Mouse (Mus musculus): ENCODE data around the gene Vmn1r16. TPM values are rescaled to one million over a fixed set of nuclear protein-coding genes. Genes with fewer than 3 reads are reported as not detected.
"Not testable (repeated sequence)": the region's sequence is repeated elsewhere in the genome, so short reads cannot be mapped to it uniquely, and the experiment has no call there.

The Vmn1r16 gene
- total RNA-seq (2015) (not detected in 2 replicates), total RNA-seq (2017) (not detected in 2 replicates)

DNA sequence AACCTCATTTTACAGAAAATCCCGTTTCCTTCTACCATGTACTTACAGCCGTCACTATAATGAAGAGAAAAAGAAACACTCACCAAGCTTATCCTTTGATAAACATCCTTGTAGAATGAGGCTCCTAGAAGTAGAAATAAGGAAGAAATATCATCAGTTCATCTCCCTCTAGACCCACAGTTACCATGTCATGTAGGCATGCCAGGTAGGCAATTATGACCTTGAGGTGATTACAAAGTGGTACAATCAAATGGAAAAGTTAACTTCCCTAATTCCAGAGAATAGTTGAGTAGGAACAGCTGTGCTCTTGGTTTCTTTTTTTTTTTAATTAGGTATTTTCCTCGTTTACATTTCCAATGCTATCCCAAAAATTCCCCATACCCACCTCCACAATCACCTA, at the start of gene Vmn1r16:
Gene Vmn1r16 (minus strand): TSS at position 101 of the 400 bp plus-strand sequence.
- no peak for ATAC-seq (replicated peaks; ENCODE audit: poor library complexity)

DNA sequence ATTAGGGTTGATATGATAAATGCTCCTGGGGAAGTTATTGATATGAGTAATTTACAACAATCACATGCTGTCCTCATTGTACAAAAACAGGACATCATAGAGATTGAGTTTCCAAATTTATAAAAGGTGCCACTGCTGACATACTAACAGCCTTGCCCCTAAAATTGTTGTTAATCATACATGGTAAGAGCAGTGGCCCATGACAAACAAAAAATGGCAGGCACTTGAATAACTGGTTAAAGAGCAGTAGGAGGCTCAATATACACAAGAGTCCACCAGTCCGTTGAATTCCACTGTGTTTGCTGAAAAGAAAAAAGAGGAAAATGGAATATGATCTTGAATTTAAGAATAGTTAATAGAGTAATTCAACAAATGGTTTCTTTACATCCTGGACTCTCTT, 38.2 kb upstream of the Vmn1r16 start:
- no peak for ATAC-seq (replicated peaks; ENCODE audit: poor library complexity)

DNA sequence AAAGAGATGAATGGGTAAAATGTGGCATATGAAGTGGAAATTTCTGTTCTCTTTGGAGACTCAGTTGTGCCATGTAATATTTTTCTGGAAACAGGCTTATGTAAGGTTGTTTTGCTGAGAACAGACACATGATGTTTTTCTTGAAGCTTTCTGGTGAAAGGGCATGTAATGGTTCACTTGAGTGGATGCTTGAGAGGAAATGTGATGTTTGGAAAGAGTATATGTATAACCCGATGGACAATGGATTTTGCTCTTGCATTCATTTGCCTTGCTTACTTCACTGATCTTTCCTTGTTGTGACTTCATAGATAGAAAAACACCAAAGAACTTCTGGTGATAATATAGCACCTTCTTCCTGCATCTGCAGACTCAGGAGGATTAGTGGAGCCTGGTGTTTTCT, 36.6 kb upstream of the Vmn1r16 start:
- ATAC-seq (replicated peaks; ENCODE audit: poor library complexity) = not testable (repeated sequence)

DNA sequence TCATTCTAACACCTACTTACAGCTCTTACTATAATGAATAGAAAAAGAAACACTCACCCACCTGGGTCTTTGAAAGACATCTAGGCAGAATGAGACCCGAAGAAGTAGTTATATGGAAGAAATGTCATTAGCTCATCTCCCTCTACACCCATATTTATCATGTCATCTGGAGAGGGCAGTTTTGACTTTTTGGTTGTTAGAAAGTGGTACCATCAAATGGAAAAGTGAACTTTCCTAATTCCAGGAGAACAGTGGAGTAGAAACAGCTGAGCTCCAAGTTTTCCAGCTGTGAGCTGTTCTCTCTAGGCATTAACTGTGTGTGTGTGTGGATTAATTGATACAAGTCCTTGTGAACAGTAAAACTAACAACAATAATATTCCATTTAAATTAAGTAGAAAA, 34.3 kb upstream of the Vmn1r16 start, which contains the start of gene Vmn1r17:
Gene Vmn1r17 (minus strand): TSS at position 101 of the 400 bp plus-strand sequence.
- ATAC-seq (replicated peaks; ENCODE audit: poor library complexity) = no peak

DNA sequence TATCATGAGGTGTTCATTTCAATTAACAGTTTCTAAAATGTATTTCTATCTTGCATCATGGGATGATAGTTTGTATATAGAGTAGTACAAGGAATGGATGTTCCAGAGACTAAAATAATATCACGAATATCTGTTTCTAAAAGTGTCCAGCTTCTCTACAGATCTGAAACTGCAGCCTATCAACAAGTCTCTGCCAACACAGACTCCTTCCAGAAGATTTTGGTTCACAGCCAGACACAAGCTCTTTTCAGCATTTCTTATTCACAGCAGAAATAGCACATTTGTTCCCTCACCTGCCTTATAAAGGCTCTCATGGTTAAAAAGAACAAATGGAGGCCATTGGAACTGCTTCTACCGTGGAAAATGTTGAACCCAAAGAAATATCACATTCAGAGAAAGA, 27.6 kb upstream of the Vmn1r16 start:
- no peak for ATAC-seq (replicated peaks; ENCODE audit: poor library complexity)

DNA sequence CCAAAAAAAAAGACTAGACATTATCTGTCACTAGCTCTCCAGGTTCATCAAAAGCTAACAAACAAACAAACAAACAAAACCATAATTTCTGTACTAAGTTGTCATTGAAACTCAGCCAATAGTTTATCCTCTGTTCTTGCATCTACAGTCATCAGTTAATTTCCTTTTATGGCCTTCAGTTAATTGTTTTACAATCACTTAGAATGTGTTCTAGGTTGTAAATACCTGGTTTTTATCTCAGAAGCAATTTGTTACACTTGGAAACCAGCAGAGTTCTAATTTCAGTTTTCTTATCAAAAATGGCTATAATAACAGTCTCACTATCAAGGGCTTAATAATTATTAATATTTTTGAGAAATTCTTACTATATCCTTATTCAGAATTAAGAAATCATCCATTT, 3.1 kb downstream of the Vmn1r16 start:
- no peak for ATAC-seq (replicated peaks; ENCODE audit: poor library complexity)

DNA sequence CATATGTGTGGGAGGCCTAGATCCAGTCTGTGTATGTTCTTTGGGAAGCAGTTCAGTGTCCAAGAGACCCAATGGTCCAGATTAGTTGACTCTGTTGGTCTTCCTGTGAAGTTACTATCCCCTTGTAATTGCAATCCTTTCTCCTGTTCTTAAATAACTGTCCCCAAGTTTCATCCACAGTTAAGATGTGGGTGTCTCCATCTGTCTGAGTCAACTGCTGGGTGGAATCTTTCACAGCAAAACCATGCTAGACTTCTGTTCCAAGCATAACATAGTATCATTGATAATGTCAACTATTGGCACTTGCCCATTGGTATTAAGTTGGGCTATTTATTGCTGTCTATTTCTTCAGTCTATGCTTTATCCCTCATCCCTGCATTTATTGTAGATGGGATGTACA, 50.3 kb downstream of the Vmn1r16 start:
- ATAC-seq (replicated peaks; ENCODE audit: poor library complexity) = no peak

DNA sequence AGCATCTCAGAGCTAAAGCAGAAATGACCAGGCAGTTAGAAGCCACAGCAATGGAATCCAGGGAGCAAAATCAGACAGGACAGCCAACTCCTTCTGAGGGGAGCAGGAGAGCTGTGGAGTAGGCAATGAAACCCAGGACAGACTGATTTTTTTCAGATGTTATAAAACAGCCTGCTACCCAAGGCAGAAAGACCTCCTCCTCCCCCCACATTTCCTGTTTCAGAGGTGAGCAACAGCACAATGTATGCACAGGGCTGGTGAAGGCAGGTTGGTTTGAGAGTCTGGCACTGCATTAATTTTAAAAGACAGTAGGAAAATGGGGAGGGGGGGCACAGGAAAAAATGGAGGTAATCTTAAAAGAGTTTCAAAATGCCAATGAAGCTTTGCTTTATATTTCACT, 56.8 kb downstream of the Vmn1r16 start:
- ATAC-seq (replicated peaks; ENCODE audit: poor library complexity) = no peak

DNA sequence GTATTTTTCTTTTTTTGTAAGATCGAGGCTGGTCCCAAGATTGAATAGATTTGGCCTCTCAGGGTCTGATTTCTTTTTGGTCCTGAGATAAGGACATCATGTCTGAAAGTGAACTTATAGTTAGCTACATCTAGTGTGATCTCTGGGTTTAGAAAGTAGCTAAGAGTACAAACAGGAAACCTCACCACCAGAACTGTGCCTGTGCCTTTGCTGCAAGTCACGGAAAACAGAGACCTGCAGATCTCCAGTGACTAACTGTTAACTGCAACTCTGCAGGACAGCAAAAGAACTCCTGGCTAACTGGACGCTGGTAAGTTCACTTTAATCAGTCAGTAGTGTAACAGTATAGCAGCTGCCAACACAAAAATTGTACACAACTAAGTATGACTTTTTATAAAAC, 57.4 kb downstream of the Vmn1r16 start:
- ATAC-seq (replicated peaks; ENCODE audit: poor library complexity) = no peak

Other genes with a start within 250 kb of the Vmn1r16 start
- not detected in 2 replicates for gene Vmn1r10, start 220.0 kb downstream of the Vmn1r16 start, total RNA-seq (2015)
- gene Vmn1r10, start 220.0 kb downstream of the Vmn1r16 start, total RNA-seq (2017) = not detected in 2 replicates
- gene Vmn1r11, start 196.0 kb downstream of the Vmn1r16 start, total RNA-seq (2015) = not detected in 2 replicates
- gene Vmn1r11, start 196.0 kb downstream of the Vmn1r16 start, total RNA-seq (2017) = not detected in 2 replicates
- gene Vmn1r12, start 172.6 kb downstream of the Vmn1r16 start, total RNA-seq (2015) = not detected in 2 replicates
- not detected in 2 replicates for gene Vmn1r12, start 172.6 kb downstream of the Vmn1r16 start, total RNA-seq (2017)
- gene Vmn1r13, start 126.2 kb downstream of the Vmn1r16 start, total RNA-seq (2015) = not detected in 2 replicates
- gene Vmn1r13, start 126.2 kb downstream of the Vmn1r16 start, total RNA-seq (2017) = not detected in 2 replicates
- not detected in 2 replicates for gene Vmn1r14, start 97.8 kb downstream of the Vmn1r16 start, total RNA-seq (2015)
- gene Vmn1r14, start 97.8 kb downstream of the Vmn1r16 start, total RNA-seq (2017) = not detected in 2 replicates
- not detected in 2 replicates for gene Vmn1r15, start 71.5 kb downstream of the Vmn1r16 start, total RNA-seq (2015)
- not detected in 2 replicates for gene Vmn1r15, start 71.5 kb downstream of the Vmn1r16 start, total RNA-seq (2017)
- not detected in 2 replicates for gene Vmn1r17, start 34.2 kb upstream of the Vmn1r16 start, total RNA-seq (2015)
- gene Vmn1r17, start 34.2 kb upstream of the Vmn1r16 start, total RNA-seq (2017) = not detected in 2 replicates
- not detected in 2 replicates for gene Vmn1r18, start 66.3 kb upstream of the Vmn1r16 start, total RNA-seq (2015)
- gene Vmn1r18, start 66.3 kb upstream of the Vmn1r16 start, total RNA-seq (2017) = not detected in 2 replicates
- gene Vmn1r19, start 74.3 kb upstream of the Vmn1r16 start, total RNA-seq (2015) = not detected in 2 replicates
- not detected in 2 replicates for gene Vmn1r19, start 74.3 kb upstream of the Vmn1r16 start, total RNA-seq (2017)
- not detected in 2 replicates for gene Vmn1r20, start 99.4 kb upstream of the Vmn1r16 start, total RNA-seq (2015)
- gene Vmn1r20, start 99.4 kb upstream of the Vmn1r16 start, total RNA-seq (2017) = not detected in 2 replicates
- gene Ppm1k, start 206.0 kb upstream of the Vmn1r16 start, total RNA-seq (2015) = 5.3 TPM in 2 replicates
- gene Ppm1k, start 206.0 kb upstream of the Vmn1r16 start, total RNA-seq (2017) = 8.0 and 18.4 TPM in 2 replicates

All from megakaryocyte progenitor cell, adult 5-6 weeks (primary cell).